Mouse (Mus musculus): ENCODE data around the gene Tefm.

The Tefm gene

DNA sequence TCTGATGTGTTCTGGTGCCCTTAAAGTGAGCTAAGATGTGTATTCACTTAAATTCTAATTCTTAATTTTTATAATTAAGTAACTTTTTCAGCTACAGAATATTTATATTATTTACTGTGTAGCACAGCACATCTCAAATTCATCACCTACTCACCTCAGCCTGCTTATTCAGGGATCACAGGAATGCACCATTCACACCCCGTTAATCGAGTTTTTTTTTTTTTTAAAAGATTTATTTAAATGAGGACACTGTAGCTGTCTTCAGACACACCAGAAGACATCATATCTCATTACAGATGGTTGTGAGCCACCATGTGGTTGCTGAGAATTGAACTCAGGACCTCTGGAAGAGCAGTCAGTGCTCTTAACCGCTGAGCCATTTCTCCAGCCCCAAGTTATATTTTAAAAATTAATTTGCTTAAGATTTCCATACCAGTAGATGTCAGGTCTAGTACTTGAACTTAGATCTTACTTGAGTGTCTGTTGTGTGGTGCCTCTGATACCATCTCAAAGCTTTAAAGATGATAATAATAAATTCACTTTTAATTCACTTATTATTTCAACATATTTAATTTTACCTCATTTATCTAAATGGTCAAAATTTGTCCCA lies 51.3 kb downstream of the Tefm start:
- in situ Hi-C loops (cut with MboI), result no loop called here

DNA sequence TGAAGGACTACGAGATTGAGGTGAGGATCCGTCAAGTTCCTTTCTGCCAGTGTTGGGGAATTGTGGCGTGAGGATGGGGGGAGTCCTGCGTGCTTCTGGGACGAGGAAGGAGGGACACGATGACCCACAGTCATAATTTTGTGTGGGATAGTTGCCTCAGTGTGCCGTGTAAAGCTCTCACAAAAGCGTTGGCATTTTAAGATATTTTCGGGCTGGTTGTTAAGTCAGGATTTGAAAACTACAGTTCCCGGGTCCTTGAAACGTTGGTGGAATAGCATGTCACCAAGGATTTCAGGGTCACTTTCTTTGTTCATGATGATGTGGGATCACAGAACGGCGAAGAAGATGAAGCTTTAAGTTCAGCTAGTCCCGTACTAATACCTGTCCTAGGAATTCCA lies 52.2 kb downstream of the Tefm start:
- in situ Hi-C loops (cut with MboI), result no loop called here

DNA sequence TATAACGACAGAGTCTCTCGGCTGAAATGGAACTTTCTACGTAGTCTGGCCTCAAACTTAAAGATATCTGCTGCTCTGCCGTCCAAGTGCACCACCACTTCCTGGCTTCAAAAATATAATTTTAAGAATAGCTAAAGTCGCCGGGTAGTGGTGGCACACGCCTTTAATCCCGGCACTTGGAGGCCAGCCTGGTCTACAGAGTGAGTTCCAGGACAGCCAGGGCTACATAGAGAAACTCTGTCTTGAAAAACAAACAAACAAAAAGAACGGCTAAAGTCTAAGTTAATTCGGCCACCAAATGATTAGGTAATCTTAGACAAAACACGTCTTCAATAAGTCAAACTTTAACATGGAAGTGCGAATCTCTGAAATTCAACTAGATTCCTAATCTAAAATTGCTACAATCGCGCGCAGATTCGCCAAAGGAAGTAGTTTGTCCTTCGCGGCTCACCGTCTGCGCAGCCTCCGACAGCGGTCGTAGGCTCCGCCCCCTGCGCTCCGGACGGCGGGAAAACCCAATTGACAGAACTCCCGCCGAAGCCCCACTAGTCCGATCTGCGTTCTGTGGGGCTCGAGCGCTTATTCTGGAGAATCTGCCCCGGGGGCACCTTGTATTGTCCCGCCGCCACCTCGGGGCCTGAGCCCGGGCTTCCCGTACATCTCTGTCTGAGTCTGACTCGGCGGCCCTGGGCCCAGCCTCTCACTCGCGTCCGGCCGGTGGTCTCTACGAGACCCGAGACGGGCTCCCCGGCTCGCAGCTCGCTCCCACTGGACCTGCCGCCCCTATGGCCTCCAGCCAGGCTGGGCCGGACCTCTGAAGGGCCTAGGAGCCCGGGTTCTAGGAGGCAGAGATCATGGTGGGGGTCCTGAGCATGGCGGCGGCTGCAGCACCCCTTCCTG lies 52.8 kb downstream of the Tefm start, which contains the start of gene Atad5:
Gene Atad5 (plus strand): TSS at position 484 of the 900 bp plus-strand sequence.
- in situ Hi-C loops (cut with MboI), result no loop called here

DNA sequence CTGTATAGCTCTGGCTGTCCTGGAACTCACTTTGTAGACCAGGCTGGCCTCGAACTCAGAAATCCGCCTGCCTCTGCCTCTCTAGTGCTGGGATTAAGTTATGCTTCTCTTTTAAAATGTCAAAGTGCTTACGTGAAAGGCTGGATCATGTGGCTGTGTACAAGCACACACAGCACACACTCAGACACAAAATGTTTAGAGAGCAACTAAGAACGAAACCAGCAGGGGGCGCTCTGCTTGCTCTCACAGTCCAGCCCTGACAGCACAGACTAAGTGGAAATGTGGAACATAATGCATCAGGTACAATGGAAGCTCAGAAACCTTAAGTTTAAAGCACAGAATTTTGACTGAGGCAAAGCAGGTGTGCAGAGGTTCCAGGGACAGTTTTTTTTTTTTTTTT lies 55.1 kb downstream of the Tefm start:
- in situ Hi-C loops (cut with MboI), result no loop called here

Measured in mature B cell (primary cell).